Mouse (Mus musculus): ENCODE data around the gene Serping1. TPM values are rescaled to one million over a fixed set of nuclear protein-coding genes. Genes with fewer than 3 reads are reported as not detected.
A peak's percentile ranks its signal among the peaks of the same experiment; 100 is the strongest.

The Serping1 gene
- total and polyA plus RNA-seq, 2 experiments from 2014 or later, result 36.5 to 46.5 TPM

DNA sequence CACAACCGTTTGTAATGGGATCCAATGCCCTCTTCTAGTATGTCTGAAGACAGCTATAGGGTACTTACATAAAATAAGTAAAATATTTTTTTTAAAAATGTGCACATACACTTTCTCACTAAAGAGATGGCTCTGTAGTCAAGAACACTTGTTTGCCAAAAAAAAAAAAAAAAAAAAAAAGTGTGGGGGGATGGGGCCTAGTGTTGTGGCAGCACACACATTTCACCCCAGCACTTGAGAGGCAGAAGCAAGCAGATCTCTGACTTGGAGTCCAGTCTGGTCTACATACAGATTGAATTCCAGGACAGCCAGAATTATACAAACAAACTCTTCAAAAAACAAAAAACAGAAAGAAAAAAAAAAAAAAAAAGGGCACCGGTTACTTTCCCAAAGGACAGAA is 54.5 kb downstream of the Serping1 start:
- Histone ChIP-seq H3K27ac (no peak overlapping the region), H3K4me1 (ENCODE audit: insufficient read depth, low read length) (no peaks in the 10 kb centered on the region), H3K27me3 (ENCODE audit: insufficient read depth, low read length) (no peaks in the 10 kb centered on the region), H3K4me2 (ENCODE audit: low read depth, low read length) (no peak overlapping the region), H3K4me3 (ENCODE audit: low read length) (no peak overlapping the region), H3K9me3 (ENCODE audit: low read length) (no peaks in the 10 kb centered on the region), H3K36me3 (ENCODE audit: insufficient read depth, low read length) (peaks cover 10% of the 10 kb centered on the region; the same call in 1 of the 2 replicates), H3K9ac (replicated peaks; ENCODE audit: low read length) (no peak overlapping the region)
- ATAC-seq (no peak), DNase-seq (ENCODE audit: low spot score) (no peak)
- WGBS, result 97% methylated on average over 2 of the region's 2 CpGs
- TF ChIP-seq CTCF (IDR thresholded peaks at IDR 0.05; ENCODE audit: low read depth), result no peak

DNA sequence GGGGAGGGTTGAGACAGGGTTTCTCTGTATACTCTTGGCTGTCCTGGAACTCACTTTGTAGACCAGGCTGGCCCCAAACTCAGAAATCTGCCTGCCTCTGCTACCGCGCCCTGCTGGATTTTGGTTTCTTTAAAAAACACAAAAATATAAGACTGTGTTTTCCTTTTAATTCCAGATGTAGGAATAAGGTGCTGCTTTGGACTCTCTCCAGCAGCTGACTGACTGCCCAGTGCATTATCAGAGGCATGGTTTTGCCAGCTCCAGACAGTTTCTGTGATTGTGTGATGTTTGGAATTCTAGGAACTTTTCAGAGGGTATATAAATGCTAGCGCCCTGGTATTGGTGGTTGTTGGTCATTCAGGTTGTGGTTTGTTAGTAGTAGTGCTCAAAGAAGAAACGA is 57.9 kb downstream of the Serping1 start:
- no peak overlapping the region for H3K4me2 ChIP-seq (ENCODE audit: low read depth, low read length)

DNA sequence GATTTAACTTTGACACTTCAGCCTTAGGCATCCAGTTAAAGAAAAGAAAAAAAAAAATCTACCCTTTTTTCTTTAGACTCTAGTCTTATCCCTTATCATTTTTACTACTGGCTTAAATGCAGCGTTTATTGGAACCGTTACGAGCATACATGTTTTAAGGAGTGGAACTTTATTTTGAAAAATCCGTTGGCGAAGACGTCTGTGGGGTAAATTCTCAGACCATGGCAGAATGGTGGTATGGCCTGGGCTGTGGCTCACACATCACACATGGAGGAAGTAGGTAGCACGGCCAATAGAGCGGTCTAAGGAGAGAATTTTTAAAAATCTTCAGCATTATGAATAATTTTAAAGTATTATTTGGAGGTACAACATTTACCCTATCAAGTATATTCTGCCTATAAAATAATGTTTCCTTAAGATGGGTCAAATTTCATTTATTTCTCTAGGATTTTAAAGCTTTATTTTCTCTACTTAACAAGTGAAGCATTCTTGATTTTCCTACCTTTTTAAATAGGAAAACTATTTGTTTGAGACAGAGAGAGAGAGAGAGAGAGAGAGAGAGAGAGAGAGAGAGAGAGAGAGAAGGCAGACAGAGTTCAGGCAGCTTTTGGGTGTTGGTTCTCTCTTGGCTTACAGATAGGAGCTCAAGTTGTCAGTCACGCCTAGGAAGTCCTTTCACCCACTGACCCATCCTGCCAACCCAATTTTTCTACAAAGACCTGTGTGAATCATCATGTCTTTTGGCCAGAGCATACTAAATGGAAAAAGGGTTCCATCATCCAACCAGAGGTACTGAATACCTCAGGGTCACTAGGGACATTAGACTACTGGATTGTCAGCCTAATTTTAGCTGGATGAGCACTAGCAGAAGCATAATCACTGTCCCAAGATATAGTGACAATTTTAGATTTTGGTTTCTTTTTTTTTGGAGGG is 58.6 kb downstream of the Serping1 start:
- Histone ChIP-seq H3K9me3 (ENCODE audit: low read length) (no peaks in the 10 kb centered on the region), H3K36me3 (ENCODE audit: insufficient read depth, low read length) (peaks cover 5% of the 10 kb centered on the region; the same call in 1 of the 2 replicates), H3K4me3 (ENCODE audit: low read length) (peak overlapping the region; percentile 97), H3K27me3 (ENCODE audit: insufficient read depth, low read length) (no peaks in the 10 kb centered on the region), H3K4me1 (ENCODE audit: insufficient read depth, low read length) (0 out of 2 replicates have a peak, but pooled peaks cover 6% of the 10 kb centered on the region), H3K27ac (peak overlapping the region; percentile 97; the same call in 1 of the 2 replicates), H3K9ac (replicated peaks; ENCODE audit: low read length) (peak overlapping the region; percentile 95), H3K4me2 (ENCODE audit: low read depth, low read length) (peak overlapping the region; percentile 94)
- no peak for ATAC-seq
- WGBS, result 39% methylated on average over 9 of the region's 9 CpGs
- DNase-seq (ENCODE audit: low spot score), result no peak
- no peak for TF ChIP-seq CTCF (IDR thresholded peaks at IDR 0.05; ENCODE audit: low read depth)

More for the DNA sequence above, 57.9 kb downstream of the Serping1 start:
- H3K9ac ChIP-seq (replicated peaks; ENCODE audit: low read length), result no peak overlapping the region
- no peak for TF ChIP-seq CTCF (IDR thresholded peaks at IDR 0.05; ENCODE audit: low read depth)
- 92% methylated on average over 4 of the region's 4 CpGs for WGBS
- H3K4me1 ChIP-seq (ENCODE audit: insufficient read depth, low read length), result 0 out of 2 replicates have a peak, but pooled peaks cover 6% of the 10 kb centered on the region
- no peaks in the 10 kb centered on the region for H3K27me3 ChIP-seq (ENCODE audit: insufficient read depth, low read length)
- peaks cover 5% of the 10 kb centered on the region; the same call in 1 of the 2 replicates for H3K36me3 ChIP-seq (ENCODE audit: insufficient read depth, low read length)
- DNase-seq (ENCODE audit: low spot score), result no peak
- no peak overlapping the region for H3K4me3 ChIP-seq (ENCODE audit: low read length)
- no peaks in the 10 kb centered on the region for H3K9me3 ChIP-seq (ENCODE audit: low read length)
- ATAC-seq, result no peak
- H3K27ac ChIP-seq, result no peak overlapping the region

DNA sequence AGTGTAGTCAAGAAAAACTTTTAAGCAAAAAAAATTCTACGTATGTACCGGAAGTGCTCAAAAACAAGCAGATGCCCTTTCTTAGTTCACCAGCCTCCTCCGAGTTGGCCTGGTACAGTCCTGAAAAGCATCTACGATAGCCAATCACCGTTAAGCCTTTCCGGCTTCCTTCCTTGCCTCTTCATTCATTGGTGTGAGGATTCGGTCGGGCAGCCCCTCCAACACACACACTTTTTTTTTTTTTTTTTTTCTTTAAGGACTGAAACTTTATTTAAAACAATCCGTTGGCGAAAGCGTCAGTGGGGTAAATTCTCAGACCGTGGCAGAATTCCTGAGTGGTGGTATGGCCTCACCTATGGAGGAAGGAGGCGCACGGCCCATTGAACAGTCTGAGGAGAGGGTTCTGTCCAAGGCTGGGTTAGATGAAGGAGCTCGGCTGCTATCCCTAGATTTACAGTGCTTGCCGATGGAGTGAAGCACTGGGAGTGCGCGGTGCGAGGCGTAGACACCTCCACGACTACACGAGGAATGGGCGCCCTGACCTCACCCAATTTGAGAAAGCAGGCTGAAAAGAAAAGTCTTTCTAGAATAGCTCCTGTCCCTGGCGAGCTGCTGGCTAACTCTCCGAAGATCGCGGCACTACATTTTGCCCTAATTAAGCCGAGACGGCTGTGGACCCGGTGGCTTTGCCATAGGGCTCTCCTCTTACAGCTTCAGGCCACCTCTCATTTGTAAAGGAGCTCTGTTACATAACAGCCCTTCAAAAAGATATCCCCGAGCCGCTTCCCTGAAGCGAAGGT is 59.5 kb downstream of the Serping1 start:
- Histone ChIP-seq H3K4me1 (ENCODE audit: insufficient read depth, low read length) (0 out of 2 replicates have a peak, but pooled peaks cover 6% of the 10 kb centered on the region), H3K9ac (replicated peaks; ENCODE audit: low read length) (peak overlapping the region; percentile 95), H3K27ac (peak overlapping the region; percentile 97), H3K4me2 (ENCODE audit: low read depth, low read length) (peak overlapping the region; percentile 94), H3K4me3 (ENCODE audit: low read length) (peak overlapping the region; percentile 97), H3K27me3 (ENCODE audit: insufficient read depth, low read length) (no peaks in the 10 kb centered on the region), H3K36me3 (ENCODE audit: insufficient read depth, low read length) (peaks cover 2% of the 10 kb centered on the region; the same call in 1 of the 2 replicates), H3K9me3 (ENCODE audit: low read length) (no peaks in the 10 kb centered on the region)
- DNase-seq (ENCODE audit: low spot score) (peak; percentile 96), ATAC-seq (peak; percentile 96)
- no peak for TF ChIP-seq CTCF (IDR thresholded peaks at IDR 0.05; ENCODE audit: low read depth)
- WGBS, result under 1% methylated on average over 33 of the region's 33 CpGs

MicroRNAs within 50 kb of the gene (microRNA counts, 519-probe panel; counts per million panel counts)
- 6,368 counts per million, percentile 96 among the panel's probes with 10 or more counts for microRNA mmu-miR-130a

Small RNA genes within 50 kb of the gene (microRNA-seq; reads per million reads assigned to microRNA genes)
- 25,904 to 30,735 reads per million in 2 experiments for gene Mir130a

Other genes with a start within 250 kb of the Serping1 start
- 75.7 and 86.5 TPM in 2 replicates for gene Ctnnd1, start 124.7 kb downstream of the Serping1 start, total RNA-seq (2014; rRNA removed)
- 12.7 and 15.8 TPM in 2 replicates for gene Ctnnd1, start 124.7 kb downstream of the Serping1 start, polyA plus RNA-seq (2015; fragmentation: Nextera tagmentation; extraction: Ambion mirVana)
- gene Btbd18, start 116.4 kb downstream of the Serping1 start, total RNA-seq (2014; rRNA removed), result not detected in 2 replicates
- gene Btbd18, start 116.4 kb downstream of the Serping1 start, polyA plus RNA-seq (2015; fragmentation: Nextera tagmentation; extraction: Ambion mirVana), result 0.50 and 0.68 TPM in 2 replicates
- gene Selenoh, start 104.7 kb downstream of the Serping1 start, total RNA-seq (2014; rRNA removed), result 271 and 302 TPM in 2 replicates
- gene Selenoh, start 104.7 kb downstream of the Serping1 start, polyA plus RNA-seq (2015; fragmentation: Nextera tagmentation; extraction: Ambion mirVana), result 247 and 248 TPM in 2 replicates
- gene Gm28635, start 97.4 kb downstream of the Serping1 start, total RNA-seq (2014; rRNA removed), result not detected in 2 replicates
- gene Gm28635, start 97.4 kb downstream of the Serping1 start, polyA plus RNA-seq (2015; fragmentation: Nextera tagmentation; extraction: Ambion mirVana), result not detected in 2 replicates
- 31.4 and 31.6 TPM in 2 replicates for gene Med19, start 97.0 kb downstream of the Serping1 start, total RNA-seq (2014; rRNA removed)
- 47.4 and 47.5 TPM in 2 replicates for gene Med19, start 97.0 kb downstream of the Serping1 start, polyA plus RNA-seq (2015; fragmentation: Nextera tagmentation; extraction: Ambion mirVana)
- gene Tmx2, start 96.3 kb downstream of the Serping1 start, total RNA-seq (2014; rRNA removed), result 133 and 150 TPM in 2 replicates
- gene Tmx2, start 96.3 kb downstream of the Serping1 start, polyA plus RNA-seq (2015; fragmentation: Nextera tagmentation; extraction: Ambion mirVana), result 342 and 347 TPM in 2 replicates
- 38.2 and 41.3 TPM in 2 replicates for gene Zdhhc5, start 60.3 kb downstream of the Serping1 start, total RNA-seq (2014; rRNA removed)
- gene Zdhhc5, start 60.3 kb downstream of the Serping1 start, polyA plus RNA-seq (2015; fragmentation: Nextera tagmentation; extraction: Ambion mirVana), result 14.6 and 16.8 TPM in 2 replicates
- gene Clp1, start 48.1 kb downstream of the Serping1 start, total RNA-seq (2014; rRNA removed), result 6.3 and 14.3 TPM in 2 replicates
- 11.2 and 12.0 TPM in 2 replicates for gene Clp1, start 48.1 kb downstream of the Serping1 start, polyA plus RNA-seq (2015; fragmentation: Nextera tagmentation; extraction: Ambion mirVana)
- 10.0 and 16.8 TPM in 2 replicates for gene Ypel4, start 41.4 kb downstream of the Serping1 start, total RNA-seq (2014; rRNA removed)
- 12.3 and 13.1 TPM in 2 replicates for gene Ypel4, start 41.4 kb downstream of the Serping1 start, polyA plus RNA-seq (2015; fragmentation: Nextera tagmentation; extraction: Ambion mirVana)
- gene Gm19426, start 31.8 kb downstream of the Serping1 start, total RNA-seq (2014; rRNA removed), result 2.9 and 4.3 TPM in 2 replicates
- gene Gm19426, start 31.8 kb downstream of the Serping1 start, polyA plus RNA-seq (2015; fragmentation: Nextera tagmentation; extraction: Ambion mirVana), result 3.8 and 6.1 TPM in 2 replicates
- 12.8 and 22.6 TPM in 2 replicates for gene Ube2l6, start 23.4 kb upstream of the Serping1 start, total RNA-seq (2014; rRNA removed)
- 16.8 and 17.7 TPM in 2 replicates for gene Ube2l6, start 23.4 kb upstream of the Serping1 start, polyA plus RNA-seq (2015; fragmentation: Nextera tagmentation; extraction: Ambion mirVana)
- 0.75 TPM in 1 of 2 replicates, not detected in the other for gene Smtnl1, start 47.2 kb upstream of the Serping1 start, total RNA-seq (2014; rRNA removed)
- not detected in 2 replicates for gene Smtnl1, start 47.2 kb upstream of the Serping1 start, polyA plus RNA-seq (2015; fragmentation: Nextera tagmentation; extraction: Ambion mirVana)
- 44.5 and 57.3 TPM in 2 replicates for gene Timm10, start 51.6 kb upstream of the Serping1 start, total RNA-seq (2014; rRNA removed)
- gene Timm10, start 51.6 kb upstream of the Serping1 start, polyA plus RNA-seq (2015; fragmentation: Nextera tagmentation; extraction: Ambion mirVana), result 82.5 and 91.7 TPM in 2 replicates
- gene Slc43a1, start 63.4 kb upstream of the Serping1 start, total RNA-seq (2014; rRNA removed), result 5.8 and 9.3 TPM in 2 replicates
- 1.3 and 1.5 TPM in 2 replicates for gene Slc43a1, start 63.4 kb upstream of the Serping1 start, polyA plus RNA-seq (2015; fragmentation: Nextera tagmentation; extraction: Ambion mirVana)
- 10.1 and 12.2 TPM in 2 replicates for gene Rtn4rl2, start 111.3 kb upstream of the Serping1 start, total RNA-seq (2014; rRNA removed)
- gene Rtn4rl2, start 111.3 kb upstream of the Serping1 start, polyA plus RNA-seq (2015; fragmentation: Nextera tagmentation; extraction: Ambion mirVana), result 4.2 and 4.3 TPM in 2 replicates
- 4.9 and 9.7 TPM in 2 replicates for gene Slc43a3, start 161.1 kb upstream of the Serping1 start, total RNA-seq (2014; rRNA removed)
- 4.1 and 6.4 TPM in 2 replicates for gene Slc43a3, start 161.1 kb upstream of the Serping1 start, polyA plus RNA-seq (2015; fragmentation: Nextera tagmentation; extraction: Ambion mirVana)
- not detected in 2 replicates for gene Prg2, start 205.0 kb upstream of the Serping1 start, total RNA-seq (2014; rRNA removed)
- gene Prg2, start 205.0 kb upstream of the Serping1 start, polyA plus RNA-seq (2015; fragmentation: Nextera tagmentation; extraction: Ambion mirVana), result not detected in 2 replicates
- not detected in 2 replicates for gene Prg3, start 212.8 kb upstream of the Serping1 start, total RNA-seq (2014; rRNA removed)
- not detected in 2 replicates for gene Prg3, start 212.8 kb upstream of the Serping1 start, polyA plus RNA-seq (2015; fragmentation: Nextera tagmentation; extraction: Ambion mirVana)